Mouse (Mus musculus): ENCODE measurements at regions not wholly inside any gene's neighbourhood (a gene's known extent, or its start where the extent isn't known, plus 50 kb on each side); places are given as distances from the start of the nearest gene placed in this dataset.

DNA sequence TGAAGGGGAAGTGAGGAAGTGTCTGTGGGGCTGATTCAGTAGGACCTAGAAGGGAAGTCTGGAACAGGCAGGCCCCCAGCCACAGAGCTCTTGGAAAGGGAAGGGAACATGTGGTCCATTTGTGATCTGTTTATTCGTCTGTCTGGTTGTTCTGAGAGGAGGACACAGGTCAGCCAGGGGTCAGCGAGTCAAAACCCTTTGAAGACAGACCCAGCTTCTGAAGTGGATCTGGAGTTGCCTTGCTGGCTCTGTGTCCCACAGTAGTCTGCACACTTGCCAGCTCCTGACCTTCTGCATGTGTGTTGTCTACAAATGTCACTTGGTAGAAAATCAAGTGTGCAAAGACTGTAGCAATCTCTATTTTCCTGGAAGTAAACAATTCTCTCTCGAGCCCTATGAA, 119.3 kb upstream of the Osr1 start:
- no peak for DNase-seq

DNA sequence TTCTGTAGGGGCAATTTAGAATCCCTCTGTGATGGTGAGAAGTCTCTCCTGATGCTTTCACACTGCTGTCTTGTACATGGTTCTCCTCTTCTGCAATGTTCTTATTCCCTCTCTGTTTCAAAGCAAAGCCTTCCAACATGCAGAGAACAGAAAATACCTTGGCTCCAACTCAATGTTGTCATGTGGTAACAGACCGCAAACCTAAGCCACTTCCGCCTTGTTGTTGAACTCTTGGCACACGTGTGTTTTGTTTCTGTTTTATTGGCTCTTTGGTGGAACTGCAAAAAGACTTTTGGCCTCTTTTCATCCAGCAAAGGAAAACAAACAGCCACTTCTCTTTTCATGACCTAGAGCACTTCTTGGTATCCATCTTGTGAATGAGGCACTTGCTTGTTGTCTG, 109.7 kb upstream of the Osr1 start:
- DNase-seq, result no peak

DNA sequence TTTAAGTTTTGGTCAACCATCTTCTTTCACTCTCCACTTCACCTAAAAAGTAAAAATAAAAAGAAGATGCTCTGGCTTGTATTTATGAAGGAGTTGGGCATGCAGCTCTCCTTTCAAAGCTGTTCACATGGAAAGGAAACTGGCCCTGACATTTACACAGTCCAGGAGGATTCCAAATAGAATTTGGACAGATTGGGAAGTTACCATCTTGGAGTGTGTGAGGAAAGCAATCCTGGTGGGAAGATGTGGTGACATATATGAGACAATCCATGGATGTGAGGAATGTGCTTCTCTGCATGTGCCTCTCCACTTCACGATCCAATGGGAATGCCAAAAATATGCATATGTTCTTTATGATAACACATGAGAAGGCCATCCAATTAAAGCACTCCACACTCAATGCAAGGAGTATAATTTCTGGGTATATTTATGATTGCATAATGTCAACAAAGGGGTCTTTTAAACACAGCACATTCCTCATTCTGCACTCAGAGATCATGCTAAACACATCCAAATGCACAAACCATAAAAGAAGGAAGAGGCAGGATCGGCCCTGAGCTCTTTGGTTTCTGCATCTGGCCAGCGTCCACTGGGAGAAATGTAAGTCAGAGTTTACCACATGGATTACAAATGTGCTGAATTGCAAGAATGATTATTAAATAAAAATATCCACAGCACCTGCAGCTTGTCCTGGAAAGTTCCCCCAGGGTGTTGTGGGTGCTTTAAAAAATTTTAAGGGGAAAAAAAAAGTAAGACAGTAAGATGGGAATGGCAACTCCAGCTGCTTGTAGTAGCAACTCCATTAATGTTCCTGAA, 100.1 kb upstream of the Osr1 start:
- no peak for DNase-seq

DNA sequence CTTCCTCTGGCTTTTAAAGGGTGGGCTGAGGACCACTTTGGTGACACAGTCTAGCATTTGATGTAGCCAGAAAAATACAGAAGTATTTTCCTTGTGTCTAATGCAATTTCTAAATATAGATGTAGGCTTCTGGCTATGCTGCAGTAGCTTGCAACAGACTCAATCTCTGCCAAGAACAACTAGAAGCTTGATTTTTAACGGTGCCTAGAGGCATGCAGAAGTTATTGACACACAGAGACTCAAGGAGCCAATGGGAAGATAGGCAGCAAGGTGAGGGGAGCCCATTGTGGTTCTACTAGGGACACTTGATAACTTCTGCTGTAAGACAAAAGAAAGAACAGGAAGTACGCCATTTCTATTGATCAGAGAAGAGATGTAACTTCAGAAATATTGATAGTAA, 94.1 kb upstream of the Osr1 start:
- DNase-seq, result no peak

DNA sequence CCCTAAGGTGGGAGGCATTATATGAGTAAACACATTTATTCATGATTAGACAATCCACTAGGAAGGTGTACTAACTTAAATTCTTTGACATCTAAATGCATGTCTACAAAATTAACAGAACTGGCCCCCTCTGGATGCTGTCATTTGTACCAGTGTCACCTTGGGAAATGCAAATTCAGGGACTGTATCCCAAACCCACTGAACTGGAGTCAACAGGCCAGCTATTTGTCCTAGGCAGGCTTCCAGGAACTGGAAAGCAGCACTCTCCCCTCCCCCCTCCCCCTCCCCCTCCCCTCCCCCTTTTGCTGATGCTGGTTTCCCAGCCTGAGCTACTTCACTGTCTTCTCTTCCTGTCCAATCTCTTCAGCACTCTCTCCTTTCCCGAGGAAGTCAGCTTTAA, 91.7 kb upstream of the Osr1 start:
- DNase-seq, result no peak

DNA sequence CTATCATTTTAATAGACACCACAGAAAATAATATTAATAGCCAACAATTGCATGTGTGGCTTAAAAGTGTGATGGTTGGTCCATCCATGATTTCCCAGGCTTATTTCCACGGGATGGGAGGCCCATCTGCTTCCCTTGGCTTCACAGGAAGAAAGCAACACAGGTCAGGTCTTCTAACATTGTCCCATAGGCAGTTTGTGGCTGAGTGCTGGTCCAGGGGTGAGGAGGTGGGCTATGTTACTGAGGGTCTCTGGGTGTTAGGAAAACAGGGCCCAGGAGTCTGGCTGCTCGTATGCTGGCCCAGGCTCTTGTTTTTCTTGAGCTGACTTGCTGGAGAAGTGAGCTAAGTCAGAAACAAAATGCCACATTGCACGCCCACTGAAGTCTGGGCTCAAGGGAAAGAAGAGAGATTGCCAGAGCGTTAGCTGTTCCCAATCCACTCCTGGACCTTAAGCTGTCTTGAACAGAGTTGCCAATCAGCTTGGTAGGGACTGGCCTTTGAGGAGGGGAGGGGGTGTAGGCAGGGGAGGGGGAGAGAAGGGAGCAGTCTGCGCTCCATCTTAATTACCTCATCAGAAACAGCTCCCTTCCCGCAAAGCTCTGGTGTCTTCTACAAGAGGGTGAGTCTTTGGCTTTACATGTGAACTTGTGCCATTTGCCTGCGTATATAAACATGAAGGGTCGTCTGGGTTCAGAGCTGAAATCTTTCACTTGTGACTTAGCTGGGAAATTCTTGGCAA, 82.1 kb upstream of the Osr1 start:
- DNase-seq, result no peak

DNA sequence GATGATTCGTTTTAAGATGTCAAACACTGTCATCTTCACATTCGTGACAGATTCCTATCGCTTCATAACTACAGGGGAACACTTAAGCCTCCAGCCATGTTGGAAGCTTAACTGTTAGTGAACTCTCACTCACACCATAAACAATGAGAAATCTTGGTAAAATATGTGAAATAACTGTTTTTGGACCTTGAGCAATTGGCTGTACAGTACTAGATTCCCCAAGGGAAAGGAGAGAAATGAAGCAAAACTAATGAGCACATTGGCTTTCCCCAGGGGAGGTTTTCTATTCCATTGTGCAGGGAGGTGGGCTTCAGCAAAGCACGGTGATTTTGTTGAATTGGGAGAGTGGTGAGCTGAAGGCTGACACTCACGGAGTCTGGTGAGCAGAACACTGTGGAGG, 56.0 kb upstream of the Osr1 start:
- no peak for DNase-seq

DNA sequence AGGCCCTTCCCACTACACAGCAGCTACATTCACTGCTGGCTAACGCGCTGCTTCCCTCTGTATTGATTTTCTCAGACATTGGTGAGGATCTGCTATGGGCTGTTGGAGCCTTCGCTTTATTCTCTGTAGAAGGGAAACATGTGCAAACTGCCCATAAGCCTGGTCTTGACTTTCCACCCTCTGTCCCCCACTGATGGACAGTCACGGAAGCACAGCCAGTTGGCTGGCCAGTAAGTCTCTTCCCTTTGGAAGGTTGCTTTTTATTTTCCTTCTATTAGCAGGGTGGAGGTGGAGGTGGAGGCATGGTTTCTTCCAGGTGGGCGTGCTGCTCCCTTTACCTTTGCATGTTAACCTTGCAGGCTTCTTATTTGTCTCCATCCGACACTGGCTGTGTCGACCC, 51.1 kb upstream of the Osr1 start:
- DNase-seq, result no peak

DNA sequence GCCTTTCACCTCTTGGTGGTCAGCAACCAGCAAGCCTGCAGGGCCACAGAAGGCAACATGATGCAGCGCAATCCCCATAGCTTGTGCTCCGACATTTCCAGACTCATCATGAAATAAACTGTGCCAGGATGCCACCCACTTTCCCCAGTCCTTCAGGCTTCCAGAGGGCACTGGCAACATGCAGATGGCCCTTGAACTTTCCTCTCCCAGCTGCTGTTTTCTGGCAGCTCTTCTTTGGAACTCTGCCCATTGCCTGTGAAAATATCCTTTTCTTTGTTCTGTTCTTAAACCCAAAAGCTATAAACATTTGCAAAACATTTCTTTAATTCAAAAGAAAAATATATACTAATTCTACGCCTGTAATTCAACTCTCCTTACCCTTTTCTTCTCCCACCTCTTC, 50.6 kb upstream of the Osr1 start:
- no peak for DNase-seq
